Mouse (Mus musculus) spleen, adult 2 months (tissue): Measurements from ENCODE around the gene Notch4. TPM values are rescaled to one million over a fixed set of nuclear protein-coding genes. Genes with fewer than 3 reads are reported as not detected.
A peak's percentile ranks its signal among the peaks of the same experiment; 100 is the strongest.

Source experiments
- DNase-seq, 2 experiments: peaks; one replicate each; pipeline versions ENCODE4 v3.0.0 to v3.0.0-alpha.2; 2012 to 2021; ENCODE audit warnings: low spot score in 2 of 2, low read depth in 1 of 2
- H3K27ac ChIP-seq: fragments of 200-500 bp; 2 replicates; pipeline ENCODE4 v1.5.1; 2012; ENCODE audit warnings: low read length, inconsistent platforms; ENCODE audit not compliant: insufficient read depth
- H3K27me3 ChIP-seq: fragments of 200-500 bp; 2 replicates; pipeline ENCODE4 v1.6.1; 2012; ENCODE audit warnings: mild to moderate bottlenecking, moderate library complexity, low read length, inconsistent platforms; ENCODE audit not compliant: control insufficient read depth, insufficient read depth
- H3K36me3 ChIP-seq: fragments of 200-500 bp; 2 replicates; pipeline ENCODE4 v1.6.1; 2012; ENCODE audit warnings: mild to moderate bottlenecking, low read length, inconsistent platforms; ENCODE audit not compliant: control insufficient read depth, insufficient read depth
- H3K4me1 ChIP-seq: fragments of 200-500 bp; 2 replicates; pipeline ENCODE4 v1.6.1; 2011; ENCODE audit warnings: inconsistent platforms; ENCODE audit not compliant: control insufficient read depth, insufficient read depth, insufficient read length
- H3K4me3 ChIP-seq: fragments of 200-500 bp; 2 replicates; pipeline ENCODE4 v1.5.1; 2011; ENCODE audit warnings: mild to moderate bottlenecking, inconsistent platforms; ENCODE audit not compliant: insufficient read depth, insufficient read length; ENCODE audit errors: extremely low read depth
- CTCF ChIP-seq: fragments of 200-500 bp; IDR thresholded peaks from 2 replicates; pipeline ENCODE4 v1.5.1; 2011; ENCODE audit warnings: mild to moderate bottlenecking, inconsistent platforms; ENCODE audit not compliant: insufficient read depth, insufficient read length, insufficient replicate concordance; ENCODE audit errors: extremely low read depth
- POLR2A ChIP-seq: fragments of 200-500 bp; IDR thresholded peaks from 2 replicates; pipeline ENCODE4 v1.6.1; 2011; ENCODE audit warnings: low read depth, low read length, inconsistent platforms
- WGBS: fragments of 180-500 bp; shearing (Covaris S2); methylation state at CpG from one replicate; pipeline ENCODE4 v1.1.7; 2018; 5-methylcytosine and 5-hydroxymethylcytosine counted together
- polyA plus RNA-seq: library from polyadenylated mRNA; depleted of rRNA; stranded (reverse); fragments of >200 nt; gene quantifications from 2 replicates; pipeline ENCODE4 v1.2.3, GENCODE M21; 2012

The Notch4 gene
- polyA plus RNA-seq, 1 experiment = 9.6 TPM

GRCm38 (mm10) chr17:34611050-34611449, 47.0 kb downstream of the Notch4 start:
- Histone ChIP-seq H3K36me3 (peaks cover 19% of the 10 kb centered on the region), H3K4me1 (peaks cover 20% of the 10 kb centered on the region; the same call in 1 of the 2 replicates), H3K27me3 (no peaks in the 10 kb centered on the region), H3K4me3 (no peak overlapping the region), H3K27ac (no peak overlapping the region)
- no peak for TF ChIP-seq POLR2A
- no peak for DNase-seq
- WGBS = 93% methylated on average over 8 of the region's 8 CpGs

- Histone ChIP-seq H3K27ac (no peak overlapping the region), H3K27me3 (no peaks in the 10 kb centered on the region), H3K4me3 (no peak overlapping the region), H3K36me3 (peaks cover 19% of the 10 kb centered on the region), H3K4me1 (peaks cover 8% of the 10 kb centered on the region; the same call in 1 of the 2 replicates)
- WGBS = 81% methylated on average over 11 of the region's 11 CpGs
- DNase-seq = no peak
- TF ChIP-seq CTCF = no peak
- TF ChIP-seq POLR2A = no peak
Measured at GRCm38 (mm10) chr17:34613054-34613645, 49.1 kb downstream of the Notch4 start.

- Histone ChIP-seq H3K4me1 (peaks cover under 1% of the 10 kb centered on the region; the same call in 1 of the 2 replicates), H3K4me3 (no peak overlapping the region), H3K36me3 (peaks cover 19% of the 10 kb centered on the region), H3K27ac (no peak overlapping the region), H3K27me3 (no peaks in the 10 kb centered on the region)
- TF ChIP-seq POLR2A (no peak), CTCF (no peak)
- DNase-seq = no peak
- WGBS = 91% methylated on average over 10 of the region's 10 CpGs
Measured at GRCm38 (mm10) chr17:34613830-34614229, 49.8 kb downstream of the Notch4 start.

DNA sequence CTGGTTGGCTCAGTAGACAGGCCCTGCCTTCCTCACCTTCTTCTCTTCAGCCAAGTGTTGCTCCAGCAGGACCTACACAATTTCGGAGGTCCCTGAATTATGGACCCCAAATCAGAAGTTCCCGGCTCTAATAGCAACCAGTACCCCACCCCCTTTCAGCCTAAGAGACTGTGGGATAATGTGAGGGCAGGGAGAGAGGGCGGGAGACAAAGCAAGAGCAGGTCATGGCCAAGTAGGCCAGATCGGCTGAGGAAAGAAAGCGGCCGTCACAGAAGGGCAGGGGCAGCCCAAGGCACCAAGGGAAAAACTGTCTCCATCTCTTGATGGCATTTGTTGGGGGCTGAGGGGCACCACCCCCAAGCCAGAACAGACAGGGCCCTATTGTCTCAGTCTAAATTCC, 51.8 kb downstream of the Notch4 start, which contains the start of gene Egfl8:
Gene Egfl8, minus strand, starts transcription at position 101 of the 400 bp plus-strand sequence.
- no peaks in the 10 kb centered on the region for H3K27me3 ChIP-seq
- no peak within 1 kb of the TSS for H3K4me3 ChIP-seq
- no peak within 1 kb of the TSS for H3K27ac ChIP-seq
- WGBS = 82% methylated on average over 6 of the region's 6 CpGs
- TF ChIP-seq POLR2A (no peak), CTCF (no peak)
- no peaks in the 10 kb centered on the region for H3K4me1 ChIP-seq
- DNase-seq = no peak
- peaks cover 16% of the 10 kb centered on the region for H3K36me3 ChIP-seq

DNA sequence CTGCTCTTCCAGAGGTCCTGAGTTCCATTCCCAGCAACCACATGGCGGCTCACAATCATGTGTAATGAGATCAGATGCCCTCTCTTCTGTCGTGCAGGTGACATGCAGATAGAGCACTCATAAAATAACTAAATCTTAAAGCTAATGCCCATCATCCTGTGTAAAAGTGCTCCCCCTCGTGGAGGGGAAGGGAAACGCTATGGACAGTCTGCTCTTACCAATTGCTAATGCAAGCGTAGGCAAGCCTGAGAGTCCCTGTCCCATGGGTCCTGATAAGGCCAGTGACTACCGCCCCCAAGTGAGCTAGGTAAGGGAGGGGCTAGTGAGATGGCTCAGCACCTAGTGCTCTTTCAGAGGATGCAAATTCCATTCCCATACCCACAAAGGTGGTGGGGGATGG, 54.9 kb downstream of the Notch4 start:
- Histone ChIP-seq H3K27ac (no peak overlapping the region), H3K4me3 (no peak overlapping the region), H3K27me3 (no peaks in the 10 kb centered on the region), H3K36me3 (peaks cover 5% of the 10 kb centered on the region; the same call in 1 of the 2 replicates), H3K4me1 (no peaks in the 10 kb centered on the region)
- DNase-seq = peak; percentile 61 to 81
- 9% methylated on average over 6 of the region's 6 CpGs for WGBS
- TF ChIP-seq POLR2A (no peak), CTCF (peak; percentile 69; the same call in 1 of the 2 replicates)

DNA sequence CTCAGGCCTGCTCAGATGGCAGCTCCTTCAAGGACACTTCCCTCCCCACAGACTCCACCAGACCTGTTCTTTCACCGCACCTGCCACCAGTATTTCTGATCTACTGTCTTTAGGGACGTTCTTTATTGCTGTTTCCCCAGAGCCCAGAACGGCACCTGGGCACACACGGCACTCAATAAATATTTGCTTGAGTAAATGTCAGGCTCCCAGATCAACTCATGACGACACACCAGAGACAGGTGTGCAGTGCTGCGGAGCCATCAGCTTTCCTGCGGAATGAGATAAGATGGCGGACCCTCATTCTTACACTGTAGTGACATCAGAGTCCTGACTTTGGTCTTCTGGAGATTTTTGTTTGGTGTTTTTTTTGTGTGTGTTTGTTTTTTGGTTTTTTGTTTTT, 56.9 kb downstream of the Notch4 start:
- 98% methylated on average over 8 of the region's 8 CpGs for WGBS
- no peaks in the 10 kb centered on the region for H3K27me3 ChIP-seq
- no peak overlapping the region for H3K4me3 ChIP-seq
- H3K27ac ChIP-seq = no peak overlapping the region
- TF ChIP-seq CTCF (no peak), POLR2A (no peak)
- no peak for DNase-seq
- H3K36me3 ChIP-seq = peaks cover 3% of the 10 kb centered on the region; the same call in 1 of the 2 replicates
- no peaks in the 10 kb centered on the region for H3K4me1 ChIP-seq

DNA sequence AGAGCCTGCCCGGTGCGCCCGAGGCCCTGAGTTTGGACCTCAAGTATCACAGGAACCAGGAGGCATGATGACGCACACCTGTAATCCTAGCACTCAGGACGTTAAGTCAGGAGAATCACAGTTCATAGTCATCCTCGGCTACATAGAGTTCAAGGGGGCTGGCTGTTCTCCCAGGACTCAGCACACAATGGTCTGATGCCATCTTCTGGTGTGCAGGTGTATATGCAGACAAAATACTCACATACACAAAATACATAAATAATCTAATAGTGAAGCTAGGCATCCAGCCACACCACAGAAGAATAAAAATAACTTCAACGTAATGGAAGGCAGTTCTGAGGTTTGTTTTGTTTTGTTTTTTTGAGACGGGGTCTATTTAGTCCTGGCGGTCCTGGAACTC, 59.1 kb downstream of the Notch4 start:
- 89% methylated on average over 9 of the region's 9 CpGs for WGBS
- H3K4me1 ChIP-seq = peaks cover 4% of the 10 kb centered on the region; the same call in 1 of the 2 replicates
- H3K27me3 ChIP-seq = no peaks in the 10 kb centered on the region
- no peak overlapping the region for H3K4me3 ChIP-seq
- no peak overlapping the region for H3K27ac ChIP-seq
- H3K36me3 ChIP-seq = peaks cover 3% of the 10 kb centered on the region; the same call in 1 of the 2 replicates
- DNase-seq = no peak
- no peak for TF ChIP-seq POLR2A
- no peak for TF ChIP-seq CTCF
